Mouse (Mus musculus) embryonic fibroblast, embryonic 13.5 days (primary cell): Measurements from ENCODE around the gene P2ry10. TPM values are rescaled to one million over a fixed set of nuclear protein-coding genes. Genes with fewer than 3 reads are reported as not detected.

Source experiments
- H3K27ac ChIP-seq: 2 replicates; pipeline ENCODE4 v1.5.1; 2012; ENCODE audit warnings: low read length, control low read depth, inconsistent platforms; ENCODE audit not compliant: insufficient read depth
- H3K4me1 ChIP-seq: 2 replicates; pipeline ENCODE4 v1.6.1; 2011; ENCODE audit warnings: low read length; ENCODE audit not compliant: control insufficient read depth, insufficient read depth
- H3K4me3 ChIP-seq: 2 replicates; pipeline ENCODE4 v1.5.1; 2011; ENCODE audit warnings: mild to moderate bottlenecking, control low read depth, low read length; ENCODE audit not compliant: insufficient read depth
- CTCF ChIP-seq: IDR thresholded peaks from 2 replicates; pipeline ENCODE4 v1.5.1; 2011; ENCODE audit warnings: mild to moderate bottlenecking, control low read depth, low read length, moderate library complexity, borderline replicate concordance; ENCODE audit not compliant: insufficient read depth
- POLR2A ChIP-seq: IDR thresholded peaks from 2 replicates; pipeline ENCODE4 v1.6.1; 2011; ENCODE audit warnings: low read depth, mild to moderate bottlenecking, control low read depth, low read length, moderate library complexity
- polyA plus RNA-seq: library from polyadenylated mRNA; stranded (reverse); fragments of >200 nt; gene quantifications from 2 replicates; pipeline ENCODE4 v1.2.4, GENCODE M21; 2011; ENCODE audit warnings: low read depth; ENCODE audit not compliant: missing spikeins, insufficient read length

The P2ry10 gene
- polyA plus RNA-seq, 1 experiment: 0.21 TPM

DNA sequence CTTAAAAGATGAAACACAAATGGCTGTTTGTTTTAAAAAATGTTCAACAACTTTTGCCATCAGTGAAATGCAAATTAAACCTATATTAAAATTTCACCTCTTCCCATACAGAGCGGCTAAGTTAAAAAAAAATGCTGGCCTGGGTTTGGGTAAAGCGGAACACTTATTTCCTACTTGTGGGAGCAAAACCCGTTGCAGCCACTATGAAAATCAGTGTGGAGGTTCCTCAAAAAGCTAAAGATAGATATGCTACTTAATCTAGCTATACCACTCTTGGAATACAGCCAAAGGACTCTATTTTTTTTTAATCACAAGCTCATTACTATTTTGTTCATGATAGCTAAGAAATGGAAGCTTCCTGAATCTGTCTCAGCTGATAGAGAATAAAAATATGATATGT, 54.9 kb downstream of the P2ry10 start:
- H3K27ac ChIP-seq: no peak overlapping the region
- no peaks in the 10 kb centered on the region for H3K4me1 ChIP-seq
- TF ChIP-seq POLR2A (no peak), CTCF (no peak)
- H3K4me3 ChIP-seq: no peak overlapping the region

DNA sequence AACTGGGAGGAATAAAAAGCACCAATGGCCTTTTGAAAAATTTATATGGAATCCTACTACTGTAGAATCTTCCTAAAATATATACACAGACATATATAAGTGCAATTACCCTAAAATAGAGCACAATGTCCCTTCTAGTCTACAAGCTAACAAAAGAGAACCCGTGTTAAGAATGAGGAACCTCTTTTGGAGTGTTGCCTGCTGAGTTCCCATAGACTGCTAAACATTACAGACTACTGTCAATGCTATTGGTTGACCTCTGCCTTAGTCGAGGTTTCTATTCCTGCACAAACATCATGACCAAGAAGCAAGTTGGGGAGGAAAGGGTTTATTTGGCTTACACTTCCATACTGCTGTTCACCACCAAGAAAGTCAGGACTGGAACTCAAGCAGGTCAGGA, 55.6 kb downstream of the P2ry10 start:
- no peak for TF ChIP-seq POLR2A
- TF ChIP-seq CTCF: no peak

DNA sequence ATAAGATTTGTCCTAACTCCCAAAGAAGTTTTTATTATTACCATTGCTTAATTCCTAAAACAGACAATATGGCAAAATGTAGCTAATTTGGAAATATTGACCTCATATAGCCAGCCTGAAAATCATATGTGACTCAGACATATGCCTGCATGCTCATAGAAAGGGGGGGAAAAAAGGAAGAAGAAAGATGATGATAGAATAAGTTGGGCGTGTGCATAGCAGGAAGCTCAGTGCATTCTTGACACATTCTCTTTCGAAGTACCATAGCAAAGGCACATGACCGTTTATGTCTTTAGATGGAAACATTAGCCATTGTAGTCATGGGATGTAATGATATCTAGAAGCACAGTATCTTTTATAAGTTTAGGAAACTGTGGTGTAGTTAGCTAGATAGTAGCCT, 60.4 kb downstream of the P2ry10 start, which contains the start of gene P2ry10b:
Gene P2ry10b, plus strand, starts transcription at position 247 of the 400 bp plus-strand sequence.
- no peak for TF ChIP-seq CTCF
- TF ChIP-seq POLR2A: no peak
- H3K4me3 ChIP-seq: no peak within 1 kb of the TSS
- no peaks in the 10 kb centered on the region for H3K4me1 ChIP-seq
- H3K27ac ChIP-seq: peak within 1 kb of the TSS; percentile 83

More for the DNA sequence above, 55.6 kb downstream of the P2ry10 start:
- Histone ChIP-seq H3K27ac (no peak overlapping the region), H3K4me1 (no peaks in the 10 kb centered on the region), H3K4me3 (no peak overlapping the region)

DNA sequence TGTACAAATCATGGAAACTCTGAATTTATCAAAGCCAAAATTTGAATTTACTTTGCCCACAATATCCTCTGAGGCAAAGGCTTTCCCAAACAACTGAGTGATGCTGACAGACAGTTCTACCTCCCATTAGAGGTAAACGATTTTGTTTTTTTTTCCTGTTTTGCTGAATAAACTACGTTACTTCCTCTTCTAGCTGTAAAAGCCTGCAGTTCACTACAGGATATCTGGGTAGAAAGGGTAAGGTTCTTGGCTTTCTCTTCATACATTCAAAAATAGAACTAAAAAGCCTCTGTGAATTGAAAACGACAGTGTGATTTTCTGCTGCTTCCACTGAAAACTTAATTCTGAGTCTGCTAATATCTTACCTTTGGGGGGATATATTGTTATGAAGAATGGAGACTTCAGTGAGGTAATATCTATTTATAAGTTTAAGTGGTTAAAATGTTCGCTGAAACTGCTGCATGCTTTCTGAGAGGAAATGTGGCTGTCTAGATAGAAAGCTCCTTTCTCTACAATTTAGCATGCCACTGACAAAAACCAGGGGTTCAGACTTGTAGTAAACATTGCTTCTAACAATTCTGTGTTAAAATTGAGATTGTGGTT, 61.2 kb downstream of the P2ry10 start:
- Histone ChIP-seq H3K27ac (peak overlapping the region; percentile 83), H3K4me1 (no peaks in the 10 kb centered on the region), H3K4me3 (no peak overlapping the region)
- TF ChIP-seq POLR2A: no peak
- TF ChIP-seq CTCF: no peak

DNA sequence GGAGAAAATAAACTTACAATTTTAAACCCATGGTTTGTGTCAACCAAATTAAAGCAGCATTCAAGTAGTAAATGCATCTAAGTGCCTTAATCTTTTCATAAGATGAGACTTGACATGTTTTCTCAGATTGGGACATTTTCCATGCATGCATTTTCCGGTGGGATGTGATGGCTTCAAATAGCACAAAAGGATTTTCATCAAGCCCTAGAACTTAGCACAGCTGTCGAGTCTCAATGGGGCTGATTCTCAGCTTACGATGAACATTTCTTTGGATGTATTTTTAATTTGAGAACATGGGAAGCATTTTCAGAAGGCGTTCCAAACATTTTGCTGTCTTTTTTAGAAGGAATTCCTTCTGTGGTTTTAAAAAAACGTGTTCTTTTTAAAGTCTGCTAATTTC, 61.7 kb downstream of the P2ry10 start:
- Histone ChIP-seq H3K4me3 (no peak overlapping the region), H3K27ac (peak overlapping the region; percentile 83), H3K4me1 (no peaks in the 10 kb centered on the region)
- no peak for TF ChIP-seq CTCF
- TF ChIP-seq POLR2A: no peak

DNA sequence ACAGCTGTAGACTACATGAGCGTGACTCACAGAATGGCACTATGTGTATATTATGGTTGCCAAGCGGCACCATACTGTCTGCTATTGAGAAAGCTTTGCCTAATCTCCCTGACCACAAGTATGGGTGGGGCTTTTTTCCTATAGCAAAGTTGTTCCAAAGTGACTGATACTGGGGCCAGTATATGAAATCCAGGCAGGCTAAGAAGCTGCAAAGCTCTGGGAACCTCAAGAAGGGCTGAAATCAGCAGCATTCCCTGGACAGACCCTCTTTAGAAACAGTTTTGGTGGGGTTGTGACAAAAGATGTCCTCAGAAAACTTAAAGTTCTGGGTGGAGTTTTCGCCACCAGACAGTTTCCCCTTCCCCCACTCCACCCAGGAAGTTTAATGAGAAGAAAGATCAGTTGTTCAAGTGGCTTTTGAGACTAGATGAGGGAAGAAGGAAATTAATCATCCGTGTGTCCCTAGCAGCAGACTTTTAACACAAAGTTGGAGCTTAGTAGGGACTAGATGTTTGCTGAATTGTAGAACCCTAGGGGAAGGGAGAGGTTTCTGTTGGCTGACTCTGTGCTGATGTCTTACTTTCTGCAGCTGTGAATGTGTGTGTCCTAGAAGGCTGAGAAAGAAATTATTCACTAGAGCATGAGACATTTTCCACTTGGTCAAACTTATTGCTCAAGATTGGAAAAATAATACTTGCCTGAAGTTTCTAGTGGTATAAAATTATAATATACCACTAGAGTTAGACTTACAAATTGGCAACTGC, 62.6 kb downstream of the P2ry10 start:
- TF ChIP-seq POLR2A (no peak), CTCF (no peak)
- Histone ChIP-seq H3K27ac (peak overlapping the region; percentile 97), H3K4me1 (no peaks in the 10 kb centered on the region), H3K4me3 (no peak overlapping the region)

Other genes starting within 250 kb of the P2ry10 start
- gene Rtl3, start 247.8 kb upstream of the P2ry10 start, polyA plus RNA-seq: 15.1 and 81.4 TPM in 2 replicates
- gene Lpar4, start 167.9 kb upstream of the P2ry10 start, polyA plus RNA-seq: 19.8 and 37.4 TPM in 2 replicates
- gene P2ry10b, start 60.4 kb downstream of the P2ry10 start, polyA plus RNA-seq: 3.9 and 4.2 TPM in 2 replicates
- not detected in 2 replicates for gene Gpr174, start 167.4 kb downstream of the P2ry10 start, polyA plus RNA-seq